Mouse (Mus musculus) gastrocnemius, postnatal 36 days (tissue): ENCODE measurements around the gene Spaca9. TPM values are rescaled to one million over a fixed set of nuclear protein-coding genes. Genes with fewer than 3 reads are reported as not detected.

ENCODE experiments used
- DNase-seq, 2 experiments: peaks; one replicate each; pipeline ENCODE4 v3.0.0; 2022
- intact Hi-C: fragments of 180-260 bp; cut with DNase I; formaldehyde crosslinking; loops from one replicate; pipeline ENCODE4 v1.15.1; 2025
- long read RNA-seq, 2 experiments: library from polyadenylated mRNA; stranded (forward); transcript quantifications; one replicate each; pipeline ENCODE4 v2.0.0; 2021
- total RNA-seq, 2 experiments: library from RNA; stranded (reverse); gene quantifications; 2 replicates each; pipeline ENCODE4 v1.2.3; 2021

The Spaca9 gene
- total RNA-seq, result not detected
- long read RNA-seq, experiment 1, result 0 reads
- long read RNA-seq, experiment 2, result 0 reads

DNA sequence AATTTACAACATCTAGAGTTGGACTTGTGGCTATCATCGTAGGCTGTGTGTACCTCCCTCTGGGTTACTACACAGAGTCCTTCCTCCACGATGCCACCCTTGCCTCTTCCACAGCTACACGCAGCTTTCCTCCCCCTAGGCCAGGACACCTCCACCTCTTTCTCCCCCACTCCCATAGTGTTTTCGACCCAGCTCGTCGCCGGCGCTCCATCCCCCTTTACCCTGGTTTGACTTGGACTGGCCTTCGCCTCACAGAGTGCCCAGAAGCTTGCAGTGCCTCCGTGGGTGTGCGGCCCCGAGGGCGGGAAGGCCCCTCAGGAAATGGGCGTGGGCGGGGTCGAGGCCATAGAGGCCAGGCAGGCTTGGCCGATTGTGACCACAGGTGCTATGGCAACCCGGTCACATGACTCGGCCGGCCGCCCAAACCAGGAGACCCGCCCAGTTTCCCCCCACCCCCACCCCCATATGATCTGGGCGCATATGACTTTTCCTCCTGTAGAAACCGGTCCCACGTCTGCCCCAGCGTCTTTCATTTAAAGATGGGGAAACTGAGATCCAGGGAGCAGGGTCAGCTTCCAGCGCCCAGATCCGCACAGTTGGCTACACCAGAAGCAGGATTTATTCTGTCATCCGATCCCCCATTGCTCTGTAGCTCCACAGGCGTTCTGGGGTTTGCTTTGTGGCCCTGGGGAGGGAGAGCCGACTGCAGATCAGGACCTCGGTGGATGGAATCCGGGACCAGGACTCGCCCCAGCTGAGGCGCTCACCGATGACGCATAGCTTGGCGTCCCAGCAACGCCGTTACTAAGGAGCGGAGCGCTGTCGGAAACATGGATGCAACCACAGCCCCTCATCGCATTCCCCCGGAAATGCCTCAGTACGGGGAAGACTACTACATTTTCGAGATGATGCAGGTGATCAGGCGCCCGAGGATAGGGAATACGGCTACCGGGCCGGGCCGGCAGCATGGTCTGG, at the start of gene Spaca9, which contains the start of gene Ak8:
Spaca9 (minus strand) TSS at position 367 of the 975 bp plus-strand sequence.
Ak8 (plus strand) TSS at position 804 of the 975 bp plus-strand sequence.
- intact Hi-C loops, result no loop called here

DNA sequence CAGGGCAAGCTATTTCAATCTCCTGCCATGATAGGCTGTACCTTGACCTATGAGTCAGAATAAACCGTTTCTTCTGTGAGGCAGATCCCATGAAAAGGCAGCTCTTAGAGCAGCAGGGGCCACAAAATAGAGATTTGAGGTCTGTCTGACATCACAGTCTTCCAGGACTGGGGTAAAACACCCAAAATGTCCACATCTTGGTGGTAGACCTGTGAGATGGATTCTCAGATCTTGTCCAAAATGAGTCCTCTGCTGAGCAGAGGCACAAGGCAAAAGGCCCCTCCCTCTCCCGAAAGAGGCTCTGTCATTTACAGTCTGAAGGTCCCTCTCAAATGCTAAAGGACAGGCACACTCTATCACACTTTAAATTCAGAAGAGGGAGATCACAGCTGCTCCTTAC, 48.2 kb upstream of the Spaca9 start:
- DNase-seq, result no peak
- intact Hi-C loops, result no loop called here

More for the DNA sequence above, at the start of gene Spaca9, which contains the start of gene Ak8:
- peak; percentile 58 to 69 for DNase-seq

DNA sequence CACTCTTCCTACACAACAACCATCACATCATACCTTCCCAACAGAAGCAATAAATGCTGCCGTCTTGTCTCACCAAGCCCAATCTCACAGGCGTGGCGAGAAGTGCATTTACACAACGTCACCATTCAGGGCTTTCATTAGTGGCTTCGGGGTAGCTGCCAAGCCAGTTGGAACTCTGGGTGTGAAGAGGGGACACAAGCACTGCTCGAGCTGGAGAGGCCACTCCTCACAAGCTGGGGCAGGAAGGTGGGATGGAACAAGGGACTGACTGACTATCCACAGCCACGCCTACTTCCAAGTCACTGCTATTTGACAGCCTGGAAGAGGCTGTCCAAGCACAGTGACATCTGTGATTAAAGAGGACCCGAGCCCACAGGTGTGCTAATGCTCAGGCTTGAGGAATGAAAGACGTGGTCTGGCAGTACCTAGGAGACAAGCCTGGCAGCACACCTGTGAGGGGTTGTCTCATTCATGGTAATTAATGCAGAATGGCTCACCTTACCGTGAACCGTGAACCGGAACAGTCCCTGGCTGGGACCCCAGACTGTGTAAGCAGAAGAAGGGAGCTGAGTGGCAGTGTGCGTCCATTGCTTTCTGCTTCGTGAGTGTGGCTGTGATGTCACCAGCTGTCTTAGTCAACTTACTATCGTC, 47.3 kb upstream of the Spaca9 start:
- intact Hi-C loops, result no loop called here
- DNase-seq, result no peak

DNA sequence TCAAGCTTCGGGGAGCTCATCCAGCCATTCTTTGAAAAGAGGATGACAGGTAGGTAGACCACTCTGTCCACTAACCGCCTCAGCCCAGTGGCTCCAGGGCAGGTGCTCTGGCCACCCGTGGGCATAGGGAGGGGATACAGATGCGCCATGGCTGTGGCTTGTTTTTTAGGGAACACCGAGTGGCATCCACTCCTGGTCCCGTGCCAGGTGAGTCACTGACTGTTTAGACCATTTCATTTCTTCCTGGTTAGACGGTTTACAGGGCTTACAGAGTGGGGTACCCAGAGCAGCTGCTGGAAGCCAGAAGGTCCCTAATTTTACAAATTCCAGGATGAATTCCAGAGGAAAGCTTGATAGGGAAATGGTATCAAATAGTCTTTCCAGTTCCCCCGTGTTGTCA, 43.2 kb upstream of the Spaca9 start:
- intact Hi-C loops, result no loop called here
- no peak for DNase-seq

DNA sequence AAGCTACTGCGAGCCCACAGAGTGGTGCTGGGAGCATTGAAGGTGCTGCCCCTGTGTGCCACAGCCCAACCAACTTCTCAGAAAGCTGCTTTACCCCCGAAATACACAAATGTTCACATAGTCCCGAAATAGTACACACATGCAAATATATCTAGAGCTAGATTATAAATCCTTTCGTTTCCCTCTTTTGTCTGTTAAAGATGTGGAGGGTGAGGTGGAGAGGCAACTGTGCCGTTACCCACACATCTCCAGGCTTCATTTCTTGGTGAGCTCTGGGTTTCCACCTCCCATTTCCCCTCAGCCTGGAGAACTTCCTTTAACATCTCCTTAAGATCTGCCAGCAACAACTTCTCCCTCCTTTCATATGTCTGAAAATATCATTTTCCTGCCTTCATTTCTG, 40.6 kb upstream of the Spaca9 start:
- intact Hi-C loops, result no loop called here

DNA sequence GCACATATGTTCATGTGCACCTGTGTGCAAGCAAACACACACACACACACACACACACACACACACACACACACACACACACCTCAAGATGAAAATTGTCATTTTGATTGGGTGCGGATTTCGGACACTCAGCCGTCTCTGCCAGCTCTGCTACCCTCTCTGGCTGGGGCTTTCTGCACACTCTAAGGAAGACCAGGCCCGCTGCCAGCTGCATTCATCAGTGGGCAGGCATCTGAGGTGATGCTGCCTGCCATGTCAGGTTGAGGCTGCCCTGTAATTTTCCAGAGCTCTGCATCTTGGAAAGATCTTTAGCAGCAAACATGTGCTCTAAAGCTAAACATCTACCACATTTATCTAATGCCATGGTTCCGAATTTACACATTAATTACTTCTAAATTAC, 37.6 kb upstream of the Spaca9 start:
- intact Hi-C loops, result no loop called here
- DNase-seq, result no peak

More for the DNA sequence above, 40.6 kb upstream of the Spaca9 start:
- DNase-seq, result no peak

DNA sequence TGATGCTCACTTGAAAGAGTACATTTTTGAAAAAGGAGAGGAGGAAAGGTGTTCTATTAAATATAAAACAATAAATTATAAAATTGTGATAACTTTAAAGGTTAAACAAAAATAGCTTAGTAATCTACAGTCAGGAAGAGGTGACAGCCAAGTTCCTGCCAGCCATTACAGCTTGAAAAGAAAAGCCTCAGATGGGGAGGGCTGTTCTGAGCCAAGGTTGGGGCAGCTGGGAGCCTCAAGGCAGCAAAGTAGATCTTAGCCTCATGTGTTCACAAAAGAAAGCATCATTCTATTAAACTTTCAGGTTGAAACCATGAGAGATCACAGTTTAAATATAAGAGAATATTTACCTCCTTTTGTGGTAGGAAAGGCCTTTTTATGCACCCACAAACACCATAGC, 31.1 kb upstream of the Spaca9 start:
- DNase-seq, result no peak
- intact Hi-C loops, result no loop called here

DNA sequence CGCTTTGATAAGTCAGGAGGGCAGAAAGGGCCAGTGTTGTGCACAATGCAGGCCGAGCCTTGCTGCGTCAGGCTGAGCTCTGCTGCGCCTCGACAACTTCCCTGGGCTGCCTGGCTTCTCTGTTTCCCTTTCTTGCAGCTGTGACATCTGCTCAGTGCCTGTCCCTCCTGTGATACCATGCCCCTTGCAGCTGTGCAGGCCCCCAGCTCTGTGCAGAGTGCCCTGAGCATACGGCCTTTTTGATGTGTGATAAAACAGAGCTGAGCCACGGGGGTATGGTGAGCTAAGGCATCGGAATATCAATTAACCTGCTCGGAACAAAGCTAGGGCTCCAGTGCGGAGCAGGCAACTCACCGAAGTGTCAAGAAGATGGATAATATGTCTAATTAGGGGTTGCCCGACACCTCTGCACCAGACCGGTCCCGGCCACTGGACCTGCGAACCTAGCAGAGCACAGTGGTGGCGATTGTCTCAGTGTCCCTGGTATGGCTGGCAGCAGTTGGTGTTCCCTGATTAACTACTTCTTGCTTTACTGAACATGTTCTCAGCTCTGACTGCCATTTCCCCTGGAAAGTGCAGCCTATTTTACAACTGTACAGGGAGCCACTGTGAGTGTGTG, 28.4 kb upstream of the Spaca9 start:
- no peak for DNase-seq
- intact Hi-C loops, result no loop called here

DNA sequence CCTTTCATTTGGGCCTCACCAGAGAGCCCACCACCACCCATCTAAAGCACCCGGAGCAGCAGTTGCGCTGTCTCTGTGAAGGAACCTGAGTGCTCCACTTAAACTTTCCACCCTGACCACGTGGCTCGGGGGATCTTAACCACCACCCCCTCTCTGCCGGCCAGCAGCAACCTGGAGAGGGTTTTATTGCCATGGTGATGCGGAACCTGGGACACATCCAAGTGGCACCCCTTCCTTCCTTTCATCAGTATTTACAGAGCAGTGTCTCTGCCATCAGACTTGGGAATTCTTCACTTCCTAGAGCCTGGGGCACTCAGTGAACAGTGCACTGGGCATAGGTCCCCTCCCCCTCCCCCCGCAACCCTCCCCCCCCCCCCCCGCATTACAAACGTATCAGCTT, 24.4 kb upstream of the Spaca9 start:
- no peak for DNase-seq
- intact Hi-C loops, result no loop called here

DNA sequence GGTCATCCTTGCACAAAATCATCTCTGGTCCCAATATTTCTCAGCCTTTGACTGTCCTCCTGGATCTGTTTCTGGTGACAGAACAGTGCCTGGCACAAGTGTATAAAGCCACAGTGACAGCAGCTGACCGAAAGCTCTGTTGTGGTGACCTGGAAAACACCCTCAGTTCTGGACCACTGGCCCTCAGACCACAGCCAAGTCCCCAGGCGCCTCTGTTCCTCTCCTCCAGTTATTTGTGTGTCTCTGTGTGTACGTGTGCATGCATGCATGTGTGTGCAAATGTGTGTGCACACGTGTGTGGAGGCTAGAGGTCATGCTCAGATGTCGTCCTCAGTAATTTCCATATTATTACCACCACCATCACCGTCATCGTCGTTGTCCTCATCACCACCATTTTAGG, 22.9 kb upstream of the Spaca9 start:
- intact Hi-C loops, result no loop called here
- no peak for DNase-seq

DNA sequence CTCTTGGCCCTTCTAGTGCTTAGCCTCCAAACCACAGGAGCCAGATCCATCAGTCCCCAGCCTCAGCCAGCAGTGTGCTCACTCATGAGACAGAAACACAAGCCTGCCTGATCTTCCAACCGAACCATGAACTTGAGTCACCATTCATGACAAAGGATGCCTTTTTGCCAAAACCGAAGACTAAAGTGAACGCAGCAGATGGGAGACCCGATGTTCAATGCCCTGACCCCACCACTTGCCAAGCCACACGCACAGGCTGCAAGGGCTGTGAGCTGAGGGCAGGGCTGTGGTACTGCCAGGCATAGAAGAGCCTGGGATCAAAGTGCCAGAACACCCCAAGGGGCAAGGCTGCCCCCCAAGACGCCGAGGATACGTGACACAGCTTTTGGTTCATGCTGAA, 13.5 kb upstream of the Spaca9 start:
- intact Hi-C loops, result no loop called here
- no peak for DNase-seq

DNA sequence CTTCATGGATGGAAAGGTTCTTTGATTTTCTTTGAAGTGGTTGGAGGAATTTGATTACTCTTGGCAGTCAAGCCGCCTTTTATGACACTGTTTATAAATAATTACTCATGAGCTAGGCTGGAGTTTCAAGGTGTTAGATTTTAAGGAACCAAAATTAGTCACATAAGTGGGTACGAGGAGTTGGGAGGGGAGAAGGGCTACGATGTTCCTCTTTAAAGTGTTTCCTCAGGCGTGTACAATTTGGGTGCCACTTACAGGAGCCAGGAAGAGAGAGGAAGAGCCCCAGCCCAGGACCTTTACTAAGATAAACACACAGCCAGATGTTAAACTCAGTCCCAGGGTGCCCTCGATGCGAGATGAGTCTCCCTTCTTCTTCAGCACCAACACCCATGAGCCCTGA, 7.3 kb upstream of the Spaca9 start:
- DNase-seq, result no peak
- intact Hi-C loops, result no loop called here

DNA sequence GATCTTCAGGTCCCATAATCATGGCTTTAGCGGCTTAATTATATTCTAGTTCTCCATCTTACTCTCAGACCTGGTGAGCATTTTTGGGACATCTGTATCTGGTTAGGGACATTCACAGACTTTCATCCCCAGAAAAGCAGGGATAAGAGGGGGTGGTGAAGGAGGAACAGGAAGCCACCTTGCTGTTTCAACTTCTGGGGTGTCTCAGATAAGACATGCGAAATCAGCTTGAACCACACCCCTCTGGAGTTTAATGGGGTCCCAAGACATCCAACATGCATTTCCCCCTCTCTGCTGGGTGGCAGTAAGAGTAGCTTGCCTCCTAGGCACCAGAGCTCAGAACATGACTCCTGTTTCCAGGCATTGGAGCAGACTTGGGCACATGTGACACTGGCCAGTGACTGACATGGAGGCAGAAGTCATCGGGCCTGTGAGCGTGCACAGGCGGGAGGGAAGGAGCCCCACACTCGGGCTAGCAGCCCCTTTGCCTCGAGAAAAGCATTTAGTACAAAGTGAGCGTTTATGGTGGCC, 6.6 kb upstream of the Spaca9 start:
- DNase-seq, result no peak
- intact Hi-C loops, result no loop called here

DNA sequence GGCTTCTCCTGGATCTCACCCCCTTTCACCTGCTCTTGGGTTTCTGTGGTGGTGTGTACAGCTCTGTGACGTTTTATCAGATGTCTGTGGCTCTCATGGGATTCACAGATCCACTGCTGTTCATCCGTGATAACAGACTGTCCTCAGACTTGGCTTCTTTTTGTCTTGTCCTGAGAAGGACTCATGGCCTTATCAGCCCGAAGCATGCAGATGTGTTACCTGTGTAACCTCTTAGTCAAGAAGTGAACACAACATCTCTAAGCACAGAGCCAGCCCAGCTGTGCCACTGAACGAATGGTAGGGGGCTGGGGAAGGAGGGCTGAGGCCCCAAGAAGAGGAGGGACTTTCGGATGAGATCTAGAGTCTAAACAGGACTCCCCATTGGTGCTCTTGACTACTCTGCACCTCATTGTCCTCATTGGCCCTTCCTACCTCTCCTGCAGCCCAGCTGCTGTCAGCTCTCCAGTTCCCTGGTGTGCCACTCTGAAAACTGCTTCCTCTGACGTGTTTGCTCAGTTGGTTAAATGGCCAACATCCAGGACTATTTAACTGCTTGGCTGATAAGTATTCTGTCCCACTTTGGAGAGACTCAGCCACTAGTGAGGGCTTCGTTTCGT, 2.2 kb upstream of the Spaca9 start:
- DNase-seq, result no peak
- intact Hi-C loops, result no loop called here

DNA sequence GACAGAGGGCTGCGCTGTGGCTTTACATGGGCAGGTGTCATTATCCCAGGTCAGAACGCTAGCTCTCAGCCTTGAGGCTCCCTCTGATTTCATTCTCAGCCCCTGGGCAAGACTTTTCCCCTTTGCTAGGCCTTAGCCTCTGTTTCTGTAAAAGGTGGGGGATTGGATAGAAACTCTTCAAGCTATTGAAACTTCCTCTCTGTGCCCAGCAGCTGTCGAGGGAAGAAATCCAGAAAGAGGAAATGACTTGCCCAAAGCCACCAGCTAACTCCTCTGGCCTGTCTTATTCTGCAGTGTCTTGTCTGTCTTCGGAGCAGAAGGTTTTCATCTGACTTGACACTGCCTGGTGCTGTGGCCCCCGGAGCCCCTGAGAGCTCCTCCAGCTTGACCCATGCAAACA, 961 bp downstream of the Spaca9 start:
- intact Hi-C loops, result no loop called here
- DNase-seq, result no peak

DNA sequence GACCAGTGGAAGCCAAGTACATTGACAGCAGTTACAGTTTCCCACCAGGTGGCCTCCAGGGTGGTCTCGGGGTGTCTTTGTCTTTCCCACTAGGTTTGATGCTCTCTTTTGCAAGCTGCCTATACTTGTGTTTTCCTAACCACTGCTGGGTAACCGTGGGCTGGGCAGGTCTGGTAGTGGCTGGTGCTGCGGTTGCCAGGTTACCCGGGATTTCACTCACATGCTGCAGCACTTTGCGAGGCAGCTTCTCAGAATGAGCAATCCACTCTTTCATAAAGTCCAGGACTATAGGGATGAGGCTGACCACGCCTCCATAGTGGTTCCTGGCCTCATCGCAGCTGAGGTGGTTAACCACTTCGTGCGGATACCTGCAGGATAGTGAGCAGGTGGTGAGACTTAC, 6.8 kb downstream of the Spaca9 start:
- DNase-seq, result no peak
- intact Hi-C loops, result no loop called here

DNA sequence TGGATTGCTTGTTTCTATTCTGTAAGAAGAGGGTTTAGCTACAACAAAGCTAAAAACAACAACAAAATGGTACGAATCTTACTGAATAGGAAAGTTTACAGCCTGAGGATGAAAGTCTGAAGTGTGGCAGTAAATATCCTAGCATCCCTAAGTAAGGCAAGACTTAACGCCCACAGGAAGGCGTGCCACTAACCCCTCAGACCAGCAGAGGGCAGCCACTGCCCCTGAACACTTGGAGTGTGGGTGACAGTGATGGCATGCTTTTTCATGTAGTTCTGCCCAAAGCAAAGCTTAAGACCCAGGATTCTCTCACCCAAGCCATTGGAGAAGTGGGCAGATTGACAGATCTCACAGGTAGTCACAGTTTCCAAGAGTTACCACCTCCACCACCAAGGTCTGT, 11.1 kb downstream of the Spaca9 start:
- intact Hi-C loops, result no loop called here
- DNase-seq, result no peak

DNA sequence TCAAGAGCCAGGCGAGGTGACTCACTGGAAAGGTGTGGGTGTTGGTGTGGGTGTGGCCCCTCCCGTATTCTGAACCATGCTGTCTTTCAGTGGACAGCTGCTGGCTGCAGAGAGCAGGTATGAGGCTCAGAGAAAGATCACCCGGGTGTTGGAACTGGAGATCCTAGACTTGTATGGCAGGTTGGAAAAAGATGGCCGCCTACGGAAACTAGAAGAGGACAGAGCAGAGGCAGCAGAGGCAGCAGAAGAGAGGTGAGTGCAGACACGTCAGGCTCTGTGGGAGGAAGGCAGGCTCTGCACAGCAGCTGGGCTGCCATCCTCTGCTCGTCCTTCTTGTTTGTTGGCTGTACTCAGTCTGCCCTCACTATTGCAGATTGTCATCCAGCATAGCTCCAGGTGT, 13.6 kb downstream of the Spaca9 start:
- intact Hi-C loops, result no loop called here
- DNase-seq, result no peak

DNA sequence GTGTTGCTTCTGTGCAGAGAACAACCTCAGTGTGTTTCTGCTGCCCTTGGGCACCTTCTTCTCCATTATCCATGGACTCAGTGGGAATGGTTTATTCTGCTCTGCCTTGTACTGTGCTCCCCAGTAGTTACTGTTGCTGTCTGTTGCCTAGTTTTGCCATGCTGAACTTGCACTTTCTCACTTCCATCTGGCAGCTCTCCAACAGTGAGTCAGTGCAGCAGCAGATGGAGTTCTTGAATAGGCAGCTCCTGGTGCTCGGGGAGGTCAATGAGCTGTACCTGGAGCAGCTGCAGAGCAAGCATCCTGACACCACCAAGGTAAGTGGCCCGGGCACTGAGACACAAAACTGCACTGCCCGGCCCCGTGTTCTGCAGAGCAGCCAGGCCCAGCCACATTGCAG, 17.8 kb downstream of the Spaca9 start:
- intact Hi-C loops, result no loop called here
- DNase-seq, result peak in 1 of 2 experiments; percentile 13

DNA sequence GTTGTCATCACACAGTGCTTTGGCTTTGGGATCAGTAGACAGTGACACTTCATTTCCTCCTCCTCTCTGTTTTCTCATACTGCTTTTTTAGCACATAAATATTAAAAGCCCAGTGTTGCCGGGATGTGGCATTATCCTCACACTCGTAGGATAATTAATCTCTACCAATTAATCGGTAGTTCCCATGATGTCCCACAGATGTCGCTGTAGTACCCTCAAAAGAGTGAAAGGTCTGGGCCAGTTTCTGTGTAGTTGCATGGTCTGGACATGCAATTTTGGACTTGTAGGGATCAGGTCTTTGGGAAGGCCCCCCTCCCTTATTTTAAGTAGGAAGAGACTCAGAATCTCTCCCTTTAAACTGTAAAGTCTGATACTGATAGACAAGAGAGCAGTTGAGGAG, 18.8 kb downstream of the Spaca9 start:
- intact Hi-C loops, result no loop called here
- no peak for DNase-seq

DNA sequence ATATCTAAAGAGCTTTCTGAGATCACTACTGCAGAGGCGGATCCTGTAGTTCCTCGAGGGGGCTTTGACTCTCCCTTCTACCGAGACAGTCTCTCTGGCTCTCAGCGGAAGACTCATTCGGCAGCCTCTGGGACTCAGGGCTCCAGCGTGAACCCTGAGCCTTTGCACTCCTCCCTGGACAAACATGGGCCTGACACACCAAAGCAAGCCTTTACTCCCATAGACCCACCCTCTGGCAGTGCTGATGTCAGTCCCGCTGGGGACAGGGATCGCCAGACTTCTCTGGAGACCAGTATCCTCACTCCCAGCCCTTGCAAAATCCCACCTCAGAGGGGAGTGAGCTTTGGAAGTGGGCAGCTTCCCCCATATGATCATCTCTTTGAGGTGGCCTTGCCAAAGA, 23.5 kb downstream of the Spaca9 start:
- intact Hi-C loops, result no loop called here
- DNase-seq, result no peak
